Mouse (Mus musculus): ENCODE measurements around the gene Cotl1.
A peak's percentile ranks its signal among the peaks of the same experiment; 100 is the strongest.
"Not testable (repeated sequence)": the region's sequence is repeated elsewhere in the genome, so short reads cannot be mapped to it uniquely, and the experiment has no call there.

Gene Cotl1

GRCm38 (mm10) chr8:119840275-119840808 is at the start of gene Cotl1:
Gene Cotl1 (minus strand): TSS chr8:119840544.
- DNase-seq (ENCODE audit: low spot score) = peak; percentile 93

- DNase-seq (ENCODE audit: low spot score) = no peak
Observed at GRCm38 (mm10) chr8:119888012-119888411, 47.7 kb upstream of the Cotl1 start.

GRCm38 (mm10) chr8:119887130-119887529 is 46.8 kb upstream of the Cotl1 start:
- DNase-seq (ENCODE audit: low spot score) = no peak

- no peak for DNase-seq (ENCODE audit: low spot score)
Observed at GRCm38 (mm10) chr8:119885612-119886011, 45.3 kb upstream of the Cotl1 start.

- DNase-seq (ENCODE audit: low spot score) = no peak
Observed at GRCm38 (mm10) chr8:119883281-119883680, 42.9 kb upstream of the Cotl1 start.

- DNase-seq (ENCODE audit: low spot score) = no peak
Observed at GRCm38 (mm10) chr8:119881917-119882316, 41.6 kb upstream of the Cotl1 start.

GRCm38 (mm10) chr8:119881301-119881700 is 41.0 kb upstream of the Cotl1 start:
- no peak for DNase-seq (ENCODE audit: low spot score)

GRCm38 (mm10) chr8:119873181-119873580 is 32.8 kb upstream of the Cotl1 start:
- no peak for DNase-seq (ENCODE audit: low spot score)

GRCm38 (mm10) chr8:119869616-119870015 is 29.3 kb upstream of the Cotl1 start:
- peak; percentile 58 for DNase-seq (ENCODE audit: low spot score)

GRCm38 (mm10) chr8:119862749-119863148 is 22.4 kb upstream of the Cotl1 start:
- peak; percentile 74 for DNase-seq (ENCODE audit: low spot score)

GRCm38 (mm10) chr8:119862390-119862734 is 22.0 kb upstream of the Cotl1 start:
- DNase-seq (ENCODE audit: low spot score) = no peak

- DNase-seq (ENCODE audit: low spot score) = peak; percentile 96
Observed at GRCm38 (mm10) chr8:119861706-119862389, 21.5 kb upstream of the Cotl1 start, which contains the start of gene Klhl36. Gene Klhl36 (plus strand): TSS chr8:119862266.

- peak; percentile 46 for DNase-seq (ENCODE audit: low spot score)
Observed at GRCm38 (mm10) chr8:119857767-119858166, 17.4 kb upstream of the Cotl1 start.

GRCm38 (mm10) chr8:119855656-119856055 is 15.3 kb upstream of the Cotl1 start:
- DNase-seq (ENCODE audit: low spot score) = peak; percentile 74

GRCm38 (mm10) chr8:119854035-119854434 is 13.7 kb upstream of the Cotl1 start:
- no peak for DNase-seq (ENCODE audit: low spot score)

- DNase-seq (ENCODE audit: low spot score) = no peak
Observed at GRCm38 (mm10) chr8:119853521-119853920, 13.2 kb upstream of the Cotl1 start.

- no peak for DNase-seq (ENCODE audit: low spot score)
Observed at GRCm38 (mm10) chr8:119847232-119847922, 7.0 kb upstream of the Cotl1 start.

- DNase-seq (ENCODE audit: low spot score) = not testable (repeated sequence)
Observed at GRCm38 (mm10) chr8:119845741-119846140, 5.4 kb upstream of the Cotl1 start.

GRCm38 (mm10) chr8:119844577-119844976 is 4.2 kb upstream of the Cotl1 start:
- no peak for DNase-seq (ENCODE audit: low spot score)

- peak; percentile 64 for DNase-seq (ENCODE audit: low spot score)
Observed at GRCm38 (mm10) chr8:119843444-119843843, 3.1 kb upstream of the Cotl1 start.

- no peak for DNase-seq (ENCODE audit: low spot score)
Observed at GRCm38 (mm10) chr8:119840905-119841411, 614 bp upstream of the Cotl1 start.

GRCm38 (mm10) chr8:119839419-119840021 is 824 bp downstream of the Cotl1 start:
- DNase-seq (ENCODE audit: low spot score) = no peak

- no peak for DNase-seq (ENCODE audit: low spot score)
Observed at GRCm38 (mm10) chr8:119838983-119839340, 1.4 kb downstream of the Cotl1 start.

Measured in testis, postnatal 14 days (tissue).